Mouse (Mus musculus) right cerebral cortex, adult 2 months (tissue): ENCODE measurements around the gene Cldn14.

Experiments
- DNase-seq, 2 experiments: peaks; one replicate each; pipeline ENCODE4 v3.0.0; 2021 to 2022; ENCODE audit warnings: low spot score in 2 of 2

Cldn14 gene

GRCm38 (mm10) chr16:93947396-93947795 lies 61.2 kb downstream of the Cldn14 start:
- DNase-seq, result no peak

GRCm38 (mm10) chr16:93944301-93944700 lies 64.3 kb downstream of the Cldn14 start:
- DNase-seq, result no peak

DNA sequence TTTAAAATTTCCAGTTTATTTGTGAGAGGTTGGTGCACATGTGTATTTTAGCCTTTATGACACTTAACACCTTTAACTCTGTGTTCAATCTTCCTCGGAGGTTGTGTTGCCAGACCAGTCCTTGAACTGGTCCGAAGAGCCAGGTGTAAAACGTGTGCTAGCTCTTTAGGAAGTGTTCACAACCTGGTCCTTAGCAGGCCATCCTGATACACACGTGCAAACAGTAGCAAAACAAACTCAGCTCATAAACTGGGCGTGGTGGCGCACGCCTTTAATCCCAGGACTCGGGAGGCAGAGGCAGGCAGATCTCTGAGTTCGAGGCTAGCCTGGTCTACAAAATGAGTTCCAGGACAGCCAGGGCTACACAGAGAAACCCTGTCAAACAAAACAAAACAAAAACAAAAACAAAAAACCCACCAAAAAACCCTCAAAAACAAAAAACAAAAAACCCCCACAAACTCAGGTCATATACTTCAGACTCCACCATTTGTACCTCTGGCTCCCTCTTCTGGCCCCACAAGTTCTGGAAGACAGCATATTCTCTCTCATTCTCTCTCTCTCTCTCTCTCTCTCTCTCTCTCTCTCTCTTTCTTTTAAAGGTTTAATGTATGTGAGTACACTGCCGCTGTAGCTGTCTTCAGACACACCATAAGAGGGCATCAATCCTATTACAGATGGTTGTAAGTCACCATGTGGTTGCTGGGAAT lies 65.7 kb downstream of the Cldn14 start:
- no peak for DNase-seq

- no peak for DNase-seq
Measured at GRCm38 (mm10) chr16:93941781-93942567, 66.7 kb downstream of the Cldn14 start.

DNA sequence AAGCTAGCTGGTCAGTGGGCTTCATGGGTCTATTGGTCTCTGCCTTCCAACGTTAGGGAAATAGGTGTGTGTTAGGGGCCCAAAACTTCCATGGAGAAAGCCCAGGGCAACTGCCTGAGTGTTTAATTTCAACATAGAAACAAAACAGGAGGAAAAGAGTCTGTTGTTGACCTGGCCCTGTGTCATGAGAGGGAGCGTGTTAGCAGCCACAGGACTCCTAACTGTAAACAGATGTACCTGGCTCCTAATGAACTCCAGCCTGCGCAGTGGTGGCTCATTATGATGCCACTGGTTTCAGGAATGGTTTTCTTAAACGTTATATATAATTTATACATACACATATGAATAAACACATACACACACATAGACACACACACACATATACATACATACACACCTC lies 68.7 kb downstream of the Cldn14 start:
- no peak for DNase-seq

DNA sequence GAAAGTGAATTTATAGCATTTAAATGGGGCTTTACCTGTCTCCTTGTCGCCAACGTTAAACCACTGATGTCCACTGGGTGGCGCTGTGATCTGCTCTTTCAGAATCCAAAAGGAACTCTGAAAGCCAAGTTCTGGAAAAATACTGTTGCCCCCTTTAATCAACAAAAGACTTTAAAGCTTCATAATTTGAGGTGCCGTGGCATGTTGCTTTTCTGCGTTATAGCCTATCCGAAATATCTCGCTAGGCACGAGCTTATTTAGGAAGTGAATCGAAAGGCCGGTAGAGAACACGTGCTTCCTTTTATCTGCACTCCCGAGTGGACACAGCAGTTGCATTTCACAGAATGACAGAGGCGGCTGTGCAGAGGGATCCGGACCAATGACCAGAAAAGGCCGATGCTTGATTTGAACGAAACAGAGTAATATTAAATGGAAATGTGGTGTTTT lies 70.2 kb downstream of the Cldn14 start:
- DNase-seq, result peak; percentile 78 to 86

GRCm38 (mm10) chr16:93935009-93935408 lies 73.6 kb downstream of the Cldn14 start:
- DNase-seq, result no peak

DNA sequence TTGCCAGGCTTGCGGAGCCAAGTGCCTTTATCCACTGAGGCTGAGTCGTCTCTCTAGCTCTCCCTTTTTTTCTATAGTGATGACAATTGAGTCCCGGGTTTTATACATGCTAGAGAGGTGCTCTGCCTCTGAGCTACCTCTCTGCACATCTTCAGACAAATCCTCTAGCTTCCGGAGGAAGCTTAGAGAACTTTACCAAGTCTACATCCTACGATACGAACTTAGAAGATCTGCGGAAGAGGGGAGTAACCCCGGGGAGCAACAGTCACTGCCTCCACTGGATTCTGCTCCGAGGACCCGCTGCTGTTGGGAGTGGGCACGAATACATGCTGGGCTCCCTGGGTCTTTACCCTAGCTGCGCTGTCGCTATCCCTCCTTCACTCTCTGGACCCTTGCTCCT lies 74.0 kb downstream of the Cldn14 start:
- no peak for DNase-seq

DNA sequence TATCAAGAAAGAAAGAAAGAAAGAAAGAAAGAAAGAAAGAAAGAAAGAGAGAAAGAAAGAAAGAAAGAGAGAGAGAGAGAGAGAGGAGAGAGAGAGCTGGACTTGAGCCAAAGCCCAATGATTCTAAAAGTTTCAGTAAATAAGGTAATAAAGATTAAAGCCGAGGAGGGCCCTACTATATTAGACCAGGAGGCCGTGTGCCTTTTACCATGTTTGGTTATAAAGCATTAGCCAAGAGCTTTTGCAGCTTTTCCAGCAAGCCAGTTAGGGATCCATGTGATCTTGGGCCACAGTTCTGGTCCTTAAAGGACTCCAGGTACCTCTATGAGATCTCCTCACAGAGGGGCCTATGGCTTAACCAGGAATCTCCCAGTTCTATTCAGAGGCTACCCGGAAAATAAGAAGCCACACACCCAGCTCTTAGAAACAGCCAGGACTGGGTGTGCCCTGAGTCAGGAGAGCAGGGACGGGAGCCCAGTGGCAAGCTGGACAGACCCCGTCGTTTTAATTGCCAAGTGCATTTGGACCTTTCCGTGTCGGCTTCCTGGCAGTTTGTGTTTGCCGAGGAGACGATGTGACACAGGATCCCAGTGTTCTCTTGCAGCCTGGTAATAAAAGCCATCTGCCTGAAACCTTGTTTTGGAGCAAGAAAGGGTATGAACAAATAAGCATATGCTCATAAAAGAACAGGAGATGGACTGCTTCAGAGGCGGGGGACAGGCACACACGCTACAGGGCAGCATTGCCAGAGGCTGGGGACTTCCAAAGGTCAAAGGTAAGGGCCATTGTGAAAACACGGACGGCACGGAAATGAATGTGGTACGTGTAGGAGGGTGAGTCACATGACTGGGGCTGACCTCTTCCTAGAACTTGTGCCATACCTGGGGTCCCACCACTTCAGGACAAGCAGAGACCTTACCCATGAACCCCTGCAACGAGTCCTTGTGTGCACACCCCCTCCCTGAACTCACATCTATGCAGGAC lies 76.2 kb downstream of the Cldn14 start:
- no peak for DNase-seq

GRCm38 (mm10) chr16:93929370-93930032 lies 79.1 kb downstream of the Cldn14 start:
- DNase-seq, result no peak

DNA sequence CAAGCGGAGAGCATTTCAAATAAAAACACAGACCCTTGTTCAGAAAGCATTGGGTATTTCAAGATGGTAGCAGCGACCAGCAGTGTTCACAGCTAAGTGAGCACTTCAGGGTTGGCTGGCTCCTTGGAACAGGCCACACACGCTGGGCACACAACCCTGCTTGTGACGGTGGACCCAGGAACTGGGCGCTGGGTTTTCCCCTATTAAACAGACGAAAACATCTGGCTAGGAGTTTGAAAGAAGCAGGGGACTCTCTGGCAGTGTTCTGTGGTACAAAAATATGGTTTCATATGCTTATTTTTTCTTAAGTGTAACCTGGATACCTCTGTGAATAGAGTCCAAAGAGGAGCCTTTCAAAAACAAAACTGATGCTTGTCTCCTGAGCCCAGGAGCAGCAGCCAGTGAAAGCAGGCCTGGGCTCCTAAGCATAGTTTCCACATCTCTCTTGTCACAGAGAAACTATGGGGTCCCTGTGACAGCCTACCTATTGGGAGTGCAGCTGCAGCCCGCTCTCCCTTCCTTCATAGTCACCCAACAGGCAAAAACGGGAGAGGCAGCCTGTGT lies 82.9 kb downstream of the Cldn14 start:
- DNase-seq, result no peak

DNA sequence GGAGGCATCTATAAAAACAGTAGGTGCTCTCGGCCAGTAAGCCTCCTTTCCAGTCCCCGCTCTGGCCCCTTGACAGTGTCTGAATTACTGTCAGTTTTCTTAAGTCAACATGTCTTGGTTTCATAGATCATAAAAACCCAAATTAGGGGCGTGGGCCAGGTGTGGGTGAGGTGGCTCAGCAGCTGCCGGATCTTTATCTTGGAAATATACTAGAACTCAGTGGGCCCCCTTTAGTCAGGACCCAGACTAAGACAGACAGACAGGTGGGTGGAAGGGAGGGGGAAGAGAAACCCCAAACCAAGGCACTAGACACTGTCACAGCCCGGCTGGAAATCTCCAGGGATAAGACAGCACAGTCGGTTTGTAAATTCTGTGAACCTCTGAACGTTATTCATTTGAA lies 84.8 kb downstream of the Cldn14 start:
- DNase-seq, result no peak

DNA sequence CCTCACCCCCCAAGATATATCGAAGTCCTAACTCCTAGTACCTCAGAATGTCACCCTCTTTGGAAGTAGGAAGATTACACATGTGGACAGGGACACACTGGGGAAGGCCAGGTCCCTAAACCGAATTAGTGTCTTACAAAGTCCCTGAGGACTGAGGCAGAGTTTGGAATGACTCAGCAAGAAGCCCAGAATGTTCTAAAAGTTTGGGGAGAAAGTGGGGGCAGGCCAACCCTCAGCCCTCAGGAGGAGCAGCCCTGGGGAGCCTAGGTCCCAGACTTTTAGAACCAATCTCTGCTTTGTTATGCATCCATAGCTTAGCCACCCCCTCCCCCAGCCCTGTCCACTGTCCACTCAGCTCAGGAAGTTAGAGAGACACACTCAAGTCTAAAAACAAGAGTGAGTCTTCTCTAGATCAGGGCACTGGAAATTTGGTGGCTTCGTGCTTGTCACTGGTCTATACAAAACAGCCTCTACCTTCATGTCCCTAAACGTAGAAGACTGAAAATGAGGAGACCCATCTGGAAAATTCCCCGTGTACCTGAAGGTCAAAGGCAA lies 85.7 kb downstream of the Cldn14 start:
- DNase-seq, result no peak

GRCm38 (mm10) chr16:93920673-93921072 lies 88.0 kb downstream of the Cldn14 start:
- no peak for DNase-seq

DNA sequence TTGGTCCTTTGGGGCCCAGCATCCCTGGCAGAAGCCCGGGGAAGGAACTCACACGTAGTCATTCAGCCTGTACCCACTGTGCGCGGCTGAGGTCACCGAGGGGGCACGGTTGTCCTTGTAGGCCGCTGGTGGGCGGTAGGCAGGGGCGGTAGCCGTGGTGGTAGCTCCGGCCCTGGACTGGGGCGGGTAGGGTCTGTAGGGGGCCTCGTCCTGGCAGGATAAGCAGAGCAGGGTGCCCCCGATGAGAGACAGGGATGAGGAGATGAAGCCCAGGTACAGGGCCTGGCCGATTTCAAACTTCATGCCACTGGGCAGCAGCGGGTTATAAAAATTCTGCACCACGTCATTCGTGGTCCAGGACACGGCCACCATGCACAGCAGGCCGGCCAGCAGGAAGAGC lies 89.4 kb downstream of the Cldn14 start:
- DNase-seq, result no peak

GRCm38 (mm10) chr16:93918679-93919060 lies 90.0 kb downstream of the Cldn14 start:
- no peak for DNase-seq

- peak; percentile 90 for DNase-seq
Measured at GRCm38 (mm10) chr16:93917712-93918678, 90.6 kb downstream of the Cldn14 start.

- peak; percentile 42 to 45 for DNase-seq
Measured at GRCm38 (mm10) chr16:93915338-93915849, 93.2 kb downstream of the Cldn14 start.

DNA sequence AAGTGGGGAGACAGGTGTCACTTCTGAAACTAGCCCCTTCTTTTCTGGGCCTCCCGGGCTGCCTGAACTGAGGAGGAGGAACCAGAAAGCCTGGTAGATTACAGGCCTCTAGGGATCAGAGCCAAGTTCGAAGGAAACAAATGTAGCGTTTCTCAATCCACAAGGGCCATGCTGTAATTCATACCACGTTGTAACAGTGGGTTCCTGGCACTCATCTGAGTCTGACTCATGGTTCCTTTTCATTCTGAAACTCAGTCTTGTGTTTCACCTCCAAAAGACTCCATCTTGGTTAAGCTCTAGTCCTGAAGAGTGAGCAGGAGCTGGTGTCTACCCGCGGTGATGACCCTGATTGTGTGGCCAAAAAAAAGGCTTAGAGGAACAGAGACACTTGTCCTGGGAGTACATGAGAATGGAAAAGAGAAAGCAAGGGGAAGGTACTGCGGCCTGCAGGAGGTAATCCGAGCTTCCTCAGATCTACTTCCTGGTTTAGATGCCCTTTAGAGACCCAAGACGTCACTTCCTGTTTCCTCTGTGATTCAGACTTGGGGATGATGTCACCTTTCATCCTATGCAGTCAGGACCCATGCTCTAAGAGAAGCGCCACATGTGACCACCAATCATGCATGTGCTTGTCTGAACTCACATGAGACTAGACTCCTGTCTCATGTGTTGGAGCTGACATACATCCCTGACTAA lies 94.6 kb downstream of the Cldn14 start:
- peak in 1 of 2 experiments; percentile 4 for DNase-seq
